Mouse (Mus musculus): ENCODE measurements around the gene Mertk.

- no peak for TF ChIP-seq CTCF (IDR thresholded peaks at IDR 0.05; ENCODE audit: borderline replicate concordance, insufficient read depth, low read depth, low read length)
- TF ChIP-seq POLR2A (IDR thresholded peaks at IDR 0.05; ENCODE audit: borderline replicate concordance, insufficient read depth, low read length): no peak
These were observed 83.5 kb downstream of the Mertk start for GRCm38 (mm10) chr2:128782231-128782630.
